Mouse (Mus musculus) bone marrow, adult 2 months (tissue): ENCODE results near the gene Wiz.

Experiments
- CTCF ChIP-seq: fragments of 200-500 bp; IDR thresholded peaks from 2 replicates; pipeline ENCODE4 v1.5.1; 2011; ENCODE audit warnings: low read length, control low read depth; ENCODE audit not compliant: control insufficient read depth, insufficient read depth
- POLR2A ChIP-seq: fragments of 200-500 bp; IDR thresholded peaks from 2 replicates; pipeline ENCODE4 v1.6.1; 2011; ENCODE audit warnings: low read depth, mild to moderate bottlenecking, control low read depth, low read length, borderline replicate concordance; ENCODE audit not compliant: control insufficient read depth

DNA sequence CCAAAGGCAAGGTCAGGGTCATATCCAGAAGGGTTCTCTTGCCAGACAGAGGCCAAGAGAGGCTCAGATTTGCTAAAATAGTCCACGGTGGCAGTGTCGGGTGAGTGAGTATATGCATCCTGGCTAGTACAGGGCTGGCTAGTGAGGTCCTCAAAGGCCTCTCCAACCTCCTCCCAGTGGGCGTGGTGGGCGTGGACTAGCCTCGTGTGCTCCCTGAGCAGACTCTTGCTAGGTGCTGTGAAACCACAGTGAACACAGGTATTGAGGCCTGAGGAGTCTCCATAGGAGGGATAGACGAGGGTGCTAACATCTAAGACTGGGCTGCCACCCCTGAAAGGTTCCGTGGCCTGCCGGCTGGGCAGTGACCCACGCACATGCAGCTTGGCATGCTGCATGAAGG lies 12.1 kb downstream of the Wiz start:
- TF ChIP-seq CTCF: no peak
- no peak for TF ChIP-seq POLR2A
